Mouse (Mus musculus): Measurements from ENCODE around the gene Hlcs.

The Hlcs gene

DNA sequence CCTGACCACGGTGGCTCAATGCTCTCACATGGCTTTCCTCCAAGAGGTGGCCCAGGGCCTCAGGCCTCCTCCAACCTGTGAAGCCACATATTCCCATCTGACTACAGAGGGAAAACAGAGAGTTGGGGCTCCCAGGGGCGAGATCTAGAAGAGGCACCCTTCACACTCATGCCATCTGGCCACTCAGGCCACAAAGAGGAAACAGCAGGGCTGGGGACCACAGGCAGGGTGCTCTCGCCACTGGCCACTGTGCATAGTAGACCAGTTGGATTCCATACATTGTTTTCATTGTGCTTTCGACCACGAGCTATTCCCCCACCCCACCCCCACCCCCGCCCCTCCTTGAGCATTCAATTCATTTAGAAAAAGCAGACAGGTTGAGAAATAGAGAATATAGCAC is 151.4 kb downstream of the Hlcs start:
- no peak for DNase-seq (ENCODE audit: low read depth)

DNA sequence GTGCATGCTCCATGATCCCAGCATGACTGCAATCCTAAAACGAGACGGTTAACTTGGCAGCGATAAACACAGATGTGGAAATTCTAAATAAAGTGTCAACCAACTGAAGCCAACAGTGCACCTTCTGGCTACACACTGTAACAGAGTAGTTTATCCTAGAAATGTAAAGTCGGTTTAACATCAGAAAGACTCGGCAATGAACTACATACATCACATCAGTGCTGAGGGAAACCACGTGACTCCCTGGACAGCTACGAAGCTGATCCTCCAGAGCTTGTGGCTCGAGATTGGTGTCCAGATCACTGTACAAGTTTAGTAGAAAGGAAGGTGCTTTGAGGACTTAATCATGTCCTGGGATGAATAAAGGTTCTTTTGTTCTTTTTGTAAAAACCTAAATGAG is 155.6 kb downstream of the Hlcs start:
- no peak for DNase-seq (ENCODE audit: low read depth)

DNA sequence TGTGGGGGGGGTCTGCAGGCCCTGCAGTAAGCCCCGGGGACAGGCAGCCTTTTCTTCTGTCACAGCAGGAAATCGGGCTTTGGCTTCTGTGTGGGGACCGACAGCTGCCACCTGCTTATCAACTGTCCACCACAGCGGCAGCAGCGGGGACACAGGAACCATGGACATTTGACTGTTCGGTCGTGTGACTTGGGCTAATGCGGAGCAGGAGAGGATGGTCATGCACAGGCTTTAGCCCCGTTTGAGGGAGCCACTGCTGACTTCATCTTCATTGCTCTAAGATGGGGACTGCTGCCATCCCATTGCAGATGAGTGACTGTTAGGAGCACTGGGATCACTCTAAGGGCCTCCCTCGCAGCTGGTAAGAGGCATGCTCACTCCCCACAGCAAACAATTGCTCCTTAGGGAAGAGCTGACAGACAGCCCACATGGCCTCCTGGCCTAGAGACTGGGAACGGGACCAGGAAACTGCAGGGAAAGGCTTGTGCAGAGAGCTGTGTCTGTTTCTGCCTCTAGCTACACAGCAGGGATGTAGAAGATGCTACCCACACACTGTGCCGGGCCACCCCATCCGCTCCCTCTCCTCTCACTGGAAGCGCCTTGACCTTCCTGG is 158.2 kb downstream of the Hlcs start:
- no peak for DNase-seq (ENCODE audit: low read depth)

DNA sequence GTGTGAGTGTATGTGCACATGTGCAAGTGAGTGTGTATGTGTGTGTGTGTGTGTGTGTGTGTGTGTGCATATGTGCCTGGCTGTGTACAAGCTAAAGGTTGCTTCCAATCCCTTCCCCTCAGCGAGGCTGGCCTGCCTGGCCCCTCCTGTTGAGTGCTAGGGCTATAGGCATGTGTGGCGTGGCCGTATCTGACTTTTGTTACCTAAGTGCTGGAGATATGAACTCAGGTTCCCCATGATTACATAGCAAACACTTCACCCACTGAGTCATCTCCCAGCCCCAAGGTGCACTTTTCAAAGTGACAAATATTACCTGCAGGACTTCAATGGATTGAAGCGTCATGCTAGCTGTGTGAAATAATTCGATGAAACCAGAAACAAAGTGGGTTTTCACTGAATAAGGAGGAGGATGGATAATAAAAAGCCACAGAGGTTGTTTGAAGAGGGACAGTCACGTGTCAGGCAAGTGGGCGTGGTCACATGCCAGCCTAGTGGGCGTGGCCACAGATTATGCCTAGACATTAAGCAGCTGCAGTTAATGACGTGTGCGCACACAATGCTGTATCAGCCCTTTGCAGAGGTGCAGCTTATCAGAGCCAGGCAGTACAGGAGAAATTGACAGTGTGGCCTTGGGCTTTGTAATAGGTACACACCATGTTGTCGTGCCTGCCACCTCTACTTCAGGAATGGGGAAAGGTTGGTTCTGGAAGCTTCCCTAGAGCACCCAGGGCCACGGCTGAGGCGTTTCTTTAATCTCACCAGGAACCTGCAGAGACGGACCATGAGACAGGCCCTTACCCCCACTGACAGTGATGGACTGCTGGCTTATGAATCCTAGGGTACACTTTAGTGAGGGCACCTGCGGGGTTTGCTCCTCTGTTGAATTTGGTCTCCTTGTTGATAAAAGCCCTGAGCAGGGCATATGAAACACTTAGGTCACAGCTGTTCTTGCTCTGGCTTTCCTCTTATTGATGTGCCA is 163.0 kb downstream of the Hlcs start:
- DNase-seq (ENCODE audit: low read depth) = no peak

DNA sequence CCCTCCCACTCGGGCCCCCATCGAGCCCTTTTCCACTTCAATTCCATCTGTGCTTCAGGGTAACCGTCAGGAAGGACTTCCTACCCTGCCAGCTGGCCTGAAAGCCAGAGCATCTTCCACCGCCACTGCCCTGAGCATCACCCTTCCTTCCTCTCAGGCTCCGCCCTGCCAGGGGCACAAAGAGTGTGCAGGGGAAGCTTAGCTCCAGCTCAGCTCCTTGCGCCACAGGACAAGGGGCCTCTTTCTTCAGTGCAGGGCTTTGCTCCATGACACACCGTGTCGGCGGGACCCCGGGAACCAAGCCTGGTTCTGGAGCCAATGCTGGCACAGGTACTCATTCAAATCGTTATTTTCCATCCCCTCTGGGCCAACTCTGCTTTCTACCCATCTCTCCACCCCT is 165.2 kb downstream of the Hlcs start:
- DNase-seq (ENCODE audit: low read depth) = no peak

DNA sequence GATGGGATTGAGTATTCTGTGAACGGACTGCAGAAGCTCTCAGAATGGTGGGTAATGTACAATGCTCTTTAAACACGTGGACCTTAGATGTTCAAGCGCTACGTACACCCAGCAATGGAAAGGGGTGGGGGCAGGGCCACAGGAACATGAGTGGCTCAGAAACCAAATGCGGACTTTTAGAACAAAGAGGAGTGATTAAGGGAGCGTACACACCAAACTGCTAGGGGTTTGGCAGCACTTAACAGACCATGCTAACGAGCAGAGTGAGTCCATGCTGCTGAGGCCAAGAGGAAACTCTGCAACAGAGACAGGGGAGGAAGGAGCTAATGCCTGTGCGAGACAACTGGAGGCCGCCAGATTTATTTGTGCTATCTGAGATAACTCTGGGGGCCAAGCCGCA is 170.0 kb downstream of the Hlcs start:
- no peak for DNase-seq (ENCODE audit: low read depth)

DNA sequence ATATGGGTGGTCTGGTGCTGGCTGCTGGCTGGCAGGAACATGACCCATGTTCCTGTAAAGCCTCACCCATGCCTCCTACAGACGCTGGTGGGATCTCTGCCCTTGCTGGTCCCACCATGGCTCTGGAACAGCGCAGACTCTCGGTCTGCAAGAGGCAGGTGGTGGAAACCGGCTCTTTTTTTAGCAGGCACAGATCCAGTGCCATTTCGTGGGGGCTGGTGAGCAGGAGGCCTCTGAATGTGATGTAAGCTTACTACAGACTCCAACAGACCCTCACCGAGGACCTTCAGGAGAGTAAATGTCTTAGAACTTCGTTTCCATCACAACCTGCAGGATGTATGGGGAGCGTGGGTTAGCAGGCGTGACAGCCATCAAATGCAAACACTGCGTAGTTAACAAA is 172.6 kb downstream of the Hlcs start:
- DNase-seq (ENCODE audit: low read depth) = no peak

DNA sequence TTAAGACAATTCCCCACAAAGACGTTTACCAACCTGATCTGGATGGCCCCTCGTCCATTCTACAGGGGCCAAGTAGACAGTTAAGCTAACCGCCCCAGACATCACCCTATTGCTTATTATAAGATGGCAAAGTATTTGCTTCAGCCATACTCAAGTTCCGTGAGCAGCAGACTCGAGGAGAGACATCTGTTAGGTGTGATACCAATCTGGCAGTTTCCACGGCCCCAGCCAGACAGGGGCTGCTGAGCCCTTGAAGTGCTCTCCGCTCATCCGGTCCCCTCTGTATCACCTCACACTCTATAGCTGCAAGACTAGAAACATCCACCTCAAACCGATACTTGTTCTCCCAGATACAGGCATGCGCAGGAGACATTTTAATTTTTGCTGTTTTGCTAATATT is 179.2 kb downstream of the Hlcs start:
- DNase-seq (ENCODE audit: low read depth) = no peak

DNA sequence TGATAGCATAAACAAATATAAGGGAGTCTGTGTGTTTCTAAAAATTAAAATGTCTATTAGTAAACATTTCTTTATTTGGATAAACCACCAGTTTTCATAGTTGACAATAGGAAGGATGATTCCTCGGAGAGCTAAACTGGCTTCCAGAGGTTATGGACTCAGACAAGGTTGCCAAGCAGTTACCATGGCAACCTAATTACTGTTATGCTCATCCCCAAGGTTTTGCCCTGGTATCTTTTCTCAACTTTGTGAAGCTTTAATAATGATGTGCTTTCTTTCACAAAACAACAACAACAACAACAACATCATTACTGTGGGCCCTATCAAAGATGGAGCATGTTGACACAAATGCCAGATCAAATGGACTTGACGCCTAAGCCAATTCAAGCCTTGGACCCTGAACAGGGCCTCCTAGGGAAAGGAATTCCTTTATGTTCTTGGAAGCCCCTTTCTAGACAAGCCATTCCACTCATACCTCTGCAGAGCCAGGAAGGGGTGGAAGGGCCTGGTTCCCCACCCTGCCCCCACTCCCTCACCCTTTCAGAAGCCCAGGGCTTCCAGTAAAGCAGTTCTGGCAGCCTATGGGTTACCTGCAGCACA is 185.0 kb downstream of the Hlcs start:
- no peak for DNase-seq (ENCODE audit: low read depth)

DNA sequence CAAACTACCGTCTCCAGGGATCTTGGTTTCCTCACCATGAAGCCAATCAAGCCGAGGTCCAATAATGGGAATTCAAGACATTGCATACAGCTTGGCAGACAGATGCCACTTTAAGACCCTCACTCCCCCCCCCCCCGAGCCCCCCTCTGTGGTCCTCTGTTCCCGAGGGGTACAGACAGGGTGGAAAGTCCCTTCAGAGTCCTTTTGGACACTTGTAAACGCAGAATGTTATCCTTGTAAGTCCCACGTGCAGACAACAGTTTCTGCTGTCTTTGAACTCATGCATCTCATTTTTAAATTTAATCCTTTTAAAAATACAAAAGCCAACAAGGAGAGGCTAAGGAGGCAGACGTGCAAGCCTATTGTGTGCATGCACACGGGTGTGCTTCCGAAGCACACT is 187.2 kb downstream of the Hlcs start:
- no peak for DNase-seq (ENCODE audit: low read depth)

DNA sequence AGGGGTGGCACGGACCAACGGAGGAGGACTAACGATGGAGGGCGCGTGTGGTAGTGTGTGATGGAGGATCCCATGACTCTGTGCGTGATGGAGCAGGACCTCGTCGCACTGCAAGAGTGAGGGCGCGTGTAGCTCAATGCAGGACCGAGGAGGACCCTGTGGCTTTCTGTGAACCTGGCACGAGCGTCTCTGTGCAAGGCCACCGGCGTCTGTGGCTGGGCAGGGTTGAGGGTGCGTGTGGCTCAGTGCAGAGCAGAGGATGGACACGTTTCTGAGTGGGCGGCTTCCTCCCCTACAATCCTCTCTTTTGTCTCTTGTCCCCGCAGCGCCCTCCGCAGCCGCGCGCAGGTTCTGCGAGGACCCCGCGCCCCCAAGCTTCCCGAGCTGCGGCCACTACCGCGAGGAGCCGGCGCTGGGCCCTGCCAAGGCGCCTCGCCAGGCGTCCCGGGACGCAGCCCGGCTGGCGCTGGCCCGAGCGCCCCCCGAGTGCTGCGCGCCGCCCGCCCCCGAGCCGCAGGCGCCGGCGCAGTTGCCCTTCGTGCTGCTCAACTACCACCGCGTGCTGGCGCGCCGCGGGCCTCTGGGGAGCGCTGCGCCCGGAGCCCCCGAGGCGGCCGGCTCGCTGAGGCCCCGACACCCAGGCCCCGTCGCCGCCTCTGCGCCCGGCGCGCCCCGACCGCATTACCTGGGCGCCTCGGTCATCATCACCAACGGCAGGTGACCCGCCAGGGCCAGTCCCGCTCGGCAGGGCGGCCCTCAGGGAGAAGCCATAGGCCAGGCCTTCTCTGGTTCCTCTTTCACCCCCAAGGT is 188.0 kb downstream of the Hlcs start:
- DNase-seq (ENCODE audit: low read depth) = no peak

DNA sequence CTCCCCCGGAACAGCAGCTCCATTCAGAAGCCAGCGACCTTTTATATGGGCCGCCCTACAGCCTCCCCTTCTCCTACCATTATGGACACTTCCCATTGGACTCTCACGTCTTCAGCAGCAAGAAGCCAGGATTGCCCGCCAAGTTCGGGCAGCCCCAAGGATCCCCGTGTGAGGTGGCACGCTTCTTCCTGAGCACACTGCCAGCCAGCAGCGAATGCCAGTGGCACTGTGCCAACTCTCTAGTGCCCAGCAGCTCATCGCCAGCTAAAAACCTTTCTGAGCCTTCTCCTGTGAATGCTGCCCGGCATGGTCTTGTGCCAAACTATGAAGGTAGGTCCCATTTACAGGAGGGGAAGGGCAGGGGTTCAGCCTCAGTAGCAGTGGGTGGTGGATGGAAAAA is 190.1 kb downstream of the Hlcs start:
- no peak for DNase-seq (ENCODE audit: low read depth)

DNA sequence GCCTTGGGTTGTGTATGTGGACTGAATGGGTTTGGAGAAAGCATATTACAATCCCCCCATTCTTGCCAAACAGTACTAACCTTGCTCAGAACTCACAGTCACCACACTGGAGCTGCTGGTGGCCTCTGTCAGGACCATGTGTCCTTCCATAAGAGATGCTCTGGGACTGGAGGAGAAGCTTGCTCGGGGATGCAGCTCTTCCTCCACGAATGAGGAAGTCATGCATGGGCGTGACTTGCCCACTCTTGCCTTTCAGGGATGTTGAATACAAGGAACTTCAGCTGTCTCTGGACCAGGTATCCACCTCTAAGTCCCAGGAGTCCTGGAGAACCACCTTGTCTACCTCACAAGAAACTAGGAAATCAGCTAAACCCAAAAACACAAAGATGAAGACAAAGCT is 191.0 kb downstream of the Hlcs start:
- DNase-seq (ENCODE audit: low read depth) = no peak

DNA sequence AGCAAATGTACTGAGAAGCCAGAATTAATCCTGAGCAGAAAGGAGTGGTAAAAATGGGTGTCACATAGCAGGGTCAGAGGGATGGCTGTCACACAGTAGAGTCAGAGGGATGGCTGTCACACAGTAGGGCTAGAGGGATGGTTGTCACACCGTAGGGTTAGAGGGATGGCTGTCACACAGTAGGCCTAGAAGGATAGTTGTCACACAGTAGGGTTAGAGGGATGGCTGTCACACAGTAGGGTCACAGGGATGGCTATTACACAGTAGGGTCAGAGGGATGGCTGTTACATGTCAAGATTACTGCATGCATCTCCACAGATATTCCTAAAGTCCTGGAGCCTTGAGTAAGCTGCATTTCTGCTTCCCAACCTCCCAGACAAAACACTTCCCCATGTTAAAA is 195.0 kb downstream of the Hlcs start:
- DNase-seq (ENCODE audit: low read depth) = no peak

DNA sequence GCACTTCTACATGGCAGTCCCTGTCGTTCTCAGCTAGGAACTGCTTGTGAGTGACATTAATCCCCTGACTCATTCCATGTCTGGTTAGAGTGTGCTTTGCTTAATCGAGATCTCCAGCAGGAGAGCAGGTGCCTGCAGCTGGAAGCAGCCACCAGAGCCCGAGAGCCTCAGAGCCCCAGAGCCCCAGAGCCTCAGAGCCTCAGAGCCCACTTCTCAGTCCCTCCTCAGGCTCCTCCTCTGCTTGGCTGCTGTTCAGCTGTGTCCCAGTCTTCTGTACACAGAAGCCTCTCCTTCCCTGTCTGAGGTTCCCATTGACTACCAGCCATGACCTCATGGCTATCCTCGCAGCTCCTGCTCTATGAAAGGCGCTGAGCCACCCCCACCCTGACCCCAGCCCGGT is 196.0 kb downstream of the Hlcs start:
- no peak for DNase-seq (ENCODE audit: low read depth)

DNA sequence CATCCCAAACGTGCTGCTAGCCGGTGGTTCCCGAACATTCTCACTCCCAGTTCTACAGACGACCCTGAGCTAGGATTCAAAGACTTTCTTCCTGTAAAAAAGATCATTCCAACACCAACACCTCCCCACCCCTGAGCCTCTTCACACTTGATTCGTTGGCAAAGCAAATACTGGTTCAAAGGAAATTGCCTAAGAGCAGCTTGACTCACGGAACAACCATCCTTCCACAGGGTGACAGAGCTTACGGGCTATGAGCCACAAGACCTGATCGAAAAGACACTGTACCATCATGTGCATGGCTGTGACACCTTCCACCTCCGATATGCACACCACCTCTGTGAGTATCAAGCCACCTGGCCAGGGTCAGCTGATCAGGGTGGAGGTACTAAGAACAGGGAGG is 198.7 kb downstream of the Hlcs start:
- no peak for DNase-seq (ENCODE audit: low read depth)

DNA sequence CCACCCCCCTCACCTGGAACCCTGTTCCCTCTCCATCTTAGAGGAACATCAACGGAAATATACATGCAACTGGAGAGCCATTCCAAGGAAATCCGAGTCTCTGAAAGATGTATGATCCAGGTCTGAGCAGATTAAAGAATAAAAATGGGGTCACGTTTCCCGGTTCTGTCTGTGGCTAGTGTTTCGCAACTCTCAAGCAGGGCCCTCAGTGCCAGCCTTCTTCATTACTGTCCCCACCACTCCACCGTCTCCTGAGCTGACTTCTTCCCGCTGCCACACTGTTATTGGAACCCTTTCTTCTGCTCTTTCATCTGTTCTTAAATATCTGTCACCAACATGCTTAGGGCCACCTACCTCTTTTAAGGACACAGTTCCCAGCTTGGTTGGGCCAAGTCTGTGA is 200.2 kb downstream of the Hlcs start:
- DNase-seq (ENCODE audit: low read depth) = no peak

DNA sequence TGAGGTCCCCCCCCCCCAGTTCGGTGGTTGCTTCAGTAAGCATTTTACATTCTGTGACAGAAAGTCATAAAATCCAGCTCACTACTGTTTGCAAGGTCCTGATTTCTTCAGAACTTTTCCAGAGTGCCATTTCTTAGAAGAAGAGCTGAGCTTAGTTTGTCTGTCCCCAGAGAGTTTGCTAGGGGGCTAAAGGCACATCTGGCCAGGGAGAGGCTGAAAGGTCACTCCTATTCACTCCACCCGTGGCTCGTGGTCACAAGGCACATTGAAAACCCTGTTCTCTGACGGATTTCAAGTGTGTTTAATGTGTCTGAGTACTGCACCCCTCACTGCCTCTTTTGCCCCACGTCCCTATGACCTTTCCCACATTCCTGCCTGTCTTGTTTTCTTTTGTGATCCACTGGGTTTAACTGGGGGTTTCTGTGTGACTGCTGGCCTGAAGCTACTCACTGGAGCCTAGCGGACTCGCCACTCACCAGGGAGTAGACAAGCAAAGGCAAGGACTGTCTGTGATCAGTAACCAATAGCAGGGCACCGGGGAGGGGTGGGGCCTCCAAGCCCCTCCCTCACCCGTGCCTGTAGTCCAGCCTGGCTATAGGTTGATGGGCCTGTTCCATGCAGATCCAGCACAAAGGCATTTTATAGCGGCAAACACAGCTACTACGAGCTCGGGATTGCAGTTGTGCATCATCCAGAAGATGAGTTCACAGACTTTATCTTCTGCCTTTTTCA is 215.5 kb downstream of the Hlcs start:
- DNase-seq (ENCODE audit: low read depth) = no peak

DNA sequence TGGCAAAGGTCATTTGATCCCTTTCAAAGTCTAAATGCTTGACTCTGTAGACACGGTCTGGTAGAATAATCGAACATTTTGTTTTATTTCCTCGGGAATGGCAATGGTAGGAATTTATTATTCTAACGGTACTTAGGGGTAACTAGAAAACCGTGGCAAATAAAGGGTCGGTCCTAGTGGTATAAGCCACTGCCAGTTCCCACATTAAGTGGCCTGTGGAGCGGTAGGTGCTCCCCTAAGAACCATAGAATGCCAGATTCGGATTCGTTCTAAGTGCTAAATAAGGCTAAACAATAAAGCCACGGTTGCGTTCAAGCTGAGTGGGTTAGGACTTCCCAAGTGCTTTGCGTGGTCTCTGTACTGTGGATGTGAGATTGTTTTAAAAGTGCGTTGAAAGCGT is 216.9 kb downstream of the Hlcs start:
- DNase-seq (ENCODE audit: low read depth) = peak; percentile 44

DNA sequence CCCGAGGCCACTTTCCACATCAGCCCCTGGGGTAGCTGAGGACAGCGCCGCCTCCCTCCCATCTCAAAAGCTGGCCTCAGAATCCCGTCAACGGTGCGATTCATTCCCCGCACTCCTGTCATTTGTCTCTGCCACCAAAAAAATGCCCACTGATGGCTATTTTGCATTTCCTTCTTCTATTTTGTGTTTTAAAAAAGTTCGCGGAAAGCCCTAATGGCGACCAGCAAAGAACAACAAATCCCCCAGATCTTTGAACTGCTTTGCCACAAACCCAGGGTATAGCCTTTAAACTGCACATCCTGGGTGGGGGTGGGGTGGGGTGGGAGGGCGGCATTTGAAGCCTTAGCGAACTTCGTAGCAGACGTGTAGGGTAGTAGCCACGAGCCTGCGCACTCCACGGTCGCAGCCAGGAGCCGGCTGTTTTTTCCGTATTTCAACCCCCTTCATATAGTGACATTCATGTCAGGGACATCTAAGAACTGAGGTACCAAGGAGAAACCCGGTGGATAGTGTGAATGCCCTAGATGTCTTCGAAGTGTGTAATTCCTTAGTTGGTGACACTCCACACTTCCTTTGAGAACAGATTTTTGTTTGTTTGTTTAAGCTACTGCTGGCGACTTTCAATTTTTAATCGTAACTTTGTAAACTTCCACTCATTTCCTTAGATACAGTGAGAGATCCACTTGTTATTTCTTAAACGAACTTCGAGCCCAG is 218.1 kb downstream of the Hlcs start:
- peak; percentile 62 for DNase-seq (ENCODE audit: low read depth)

All from naive thymus-derived CD4-positive, alpha-beta T cell, adult 2 months (primary cell).